Mouse (Mus musculus): ENCODE measurements around the gene Fmnl2. TPM values are rescaled to one million over a fixed set of nuclear protein-coding genes. Genes with fewer than 3 reads are reported as not detected.

Fmnl2 gene
- polyA plus RNA-seq, 1 experiment from 2014 or later: 11.7 TPM

GRCm38 (mm10) chr2:53105408-53105807 is 247.7 kb downstream of the Fmnl2 start:
- Histone ChIP-seq H3K4me1 (no peaks in the 10 kb centered on the region), H3K9me3 (no peaks in the 10 kb centered on the region), H3K4me2 (replicated peaks) (no peak overlapping the region), H3K36me3 (peaks cover 71% of the 10 kb centered on the region), H3K27me3 (no peaks in the 10 kb centered on the region), H3K27ac (replicated peaks) (no peak overlapping the region), H3K9ac (replicated peaks) (no peak overlapping the region), H3K4me3 (no peak overlapping the region)
- ATAC-seq (ENCODE audit: low FRiP score, low read depth): no peak
- WGBS: 93% methylated on average over 10 of the region's 10 CpGs

DNA sequence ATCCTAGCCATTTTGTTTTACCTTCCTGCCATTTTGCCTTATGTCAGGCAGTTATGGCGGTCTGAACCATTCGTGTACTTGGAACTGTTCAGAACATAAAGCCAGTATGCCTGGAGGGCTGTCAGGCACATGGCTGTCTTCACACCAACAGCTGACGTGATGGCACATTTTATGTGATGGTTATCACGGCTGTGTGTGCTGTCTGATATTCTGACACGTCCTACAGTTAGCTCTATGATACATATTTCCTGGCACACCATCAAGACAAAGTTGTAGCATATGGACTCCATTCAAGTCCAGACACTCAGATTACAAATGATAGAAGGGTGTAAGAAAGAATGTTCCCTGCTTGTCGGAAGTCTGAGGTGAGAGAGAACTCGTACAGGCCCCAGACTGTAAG is 248.4 kb downstream of the Fmnl2 start:
- Histone ChIP-seq H3K9ac (replicated peaks) (no peak overlapping the region), H3K27me3 (no peaks in the 10 kb centered on the region), H3K4me1 (no peaks in the 10 kb centered on the region), H3K4me3 (no peak overlapping the region), H3K27ac (replicated peaks) (no peak overlapping the region), H3K9me3 (no peaks in the 10 kb centered on the region), H3K4me2 (replicated peaks) (no peak overlapping the region), H3K36me3 (peaks cover 76% of the 10 kb centered on the region)
- no peak for ATAC-seq (ENCODE audit: low FRiP score, low read depth)
- WGBS: 92% methylated on average over 7 of the region's 7 CpGs

DNA sequence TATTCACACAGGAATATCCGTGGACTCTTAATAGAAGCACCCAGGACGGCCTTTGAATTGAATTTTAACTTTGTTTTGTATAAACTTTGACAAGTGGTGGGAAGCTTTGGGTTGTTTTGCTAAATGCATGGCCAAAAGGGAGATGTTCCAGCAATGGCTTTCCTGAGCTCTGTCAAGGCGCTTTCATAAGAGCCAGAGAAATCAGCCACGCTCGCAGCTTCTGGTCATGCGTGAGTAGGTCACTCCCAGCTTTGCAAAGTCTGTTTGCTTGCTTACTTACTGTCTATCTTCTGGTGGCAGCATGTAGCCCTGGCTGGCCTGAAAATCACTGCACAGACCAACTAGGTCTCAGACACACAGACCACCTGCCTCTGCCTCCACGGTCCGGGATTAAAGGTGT is 248.8 kb downstream of the Fmnl2 start:
- Histone ChIP-seq H3K9me3 (no peaks in the 10 kb centered on the region), H3K4me1 (no peaks in the 10 kb centered on the region), H3K9ac (replicated peaks) (no peak overlapping the region), H3K27me3 (no peaks in the 10 kb centered on the region), H3K27ac (replicated peaks) (no peak overlapping the region), H3K4me2 (replicated peaks) (no peak overlapping the region), H3K36me3 (peaks cover 75% of the 10 kb centered on the region), H3K4me3 (no peak overlapping the region)
- 94% methylated on average over 8 of the region's 8 CpGs for whole genome bisulfite sequencing
- ATAC-seq (ENCODE audit: low FRiP score, low read depth): no peak

- Histone ChIP-seq H3K4me1 (no peaks in the 10 kb centered on the region), H3K36me3 (peaks cover 76% of the 10 kb centered on the region), H3K27me3 (no peaks in the 10 kb centered on the region), H3K27ac (replicated peaks) (no peak overlapping the region), H3K4me2 (replicated peaks) (no peak overlapping the region), H3K9me3 (no peaks in the 10 kb centered on the region), H3K4me3 (no peak overlapping the region), H3K9ac (replicated peaks) (no peak overlapping the region)
- 86% methylated on average over 5 of the region's 5 CpGs for WGBS
- no peak for ATAC-seq (ENCODE audit: low FRiP score, low read depth)
Measured at GRCm38 (mm10) chr2:53108547-53108946, 250.9 kb downstream of the Fmnl2 start.

DNA sequence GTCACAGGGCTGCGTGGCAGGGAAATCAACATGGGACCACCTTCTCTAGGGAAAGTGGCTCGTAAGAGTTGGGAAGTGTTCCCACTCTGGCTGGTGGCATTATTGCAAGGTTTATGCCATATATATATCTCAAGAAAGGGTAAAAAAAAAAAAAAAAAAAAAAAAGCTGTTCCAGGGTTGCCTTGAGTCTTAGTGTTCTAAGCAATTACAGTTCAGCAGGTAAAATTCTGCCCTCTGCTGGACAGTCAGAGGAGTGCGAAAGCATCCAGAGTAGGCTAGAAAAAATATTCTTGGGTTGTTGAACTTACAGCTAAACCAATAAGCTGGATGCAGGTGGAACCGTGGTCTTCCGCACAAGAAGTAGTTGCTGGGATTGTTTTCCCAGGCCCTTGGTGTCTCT is 264.1 kb downstream of the Fmnl2 start:
- no peak for ATAC-seq (ENCODE audit: low FRiP score, low read depth)

DNA sequence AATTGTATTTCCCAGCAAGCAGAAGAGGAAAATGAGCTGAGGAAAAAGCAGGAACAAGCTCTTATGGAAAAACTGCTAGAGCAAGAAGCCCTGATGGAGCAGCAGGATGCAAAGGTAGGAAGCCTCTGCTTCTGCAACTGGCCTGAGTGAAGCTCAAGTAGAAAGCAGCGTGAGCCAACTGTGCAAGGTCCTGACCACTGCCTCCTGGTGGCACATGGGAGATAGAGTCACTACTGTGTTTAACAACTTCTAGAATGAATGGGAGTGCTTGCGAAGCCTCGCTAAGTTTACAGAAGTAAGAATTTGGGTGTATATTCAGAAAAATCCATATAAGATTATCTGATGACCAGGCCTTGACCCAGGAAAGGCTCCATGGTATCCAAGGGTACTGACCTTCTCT is 268.3 kb downstream of the Fmnl2 start:
- Histone ChIP-seq H3K27me3 (no peaks in the 10 kb centered on the region), H3K9ac (replicated peaks) (no peak overlapping the region), H3K27ac (replicated peaks) (no peak overlapping the region), H3K4me1 (no peaks in the 10 kb centered on the region), H3K4me2 (replicated peaks) (no peak overlapping the region), H3K36me3 (peaks cover 59% of the 10 kb centered on the region), H3K4me3 (no peak overlapping the region), H3K9me3 (no peaks in the 10 kb centered on the region)
- ATAC-seq (ENCODE audit: low FRiP score, low read depth): no peak
- 85% methylated on average over 3 of the region's 3 CpGs for WGBS

More for the DNA sequence above, 264.1 kb downstream of the Fmnl2 start:
- Histone ChIP-seq H3K4me2 (replicated peaks) (no peak overlapping the region), H3K4me3 (no peak overlapping the region), H3K27me3 (no peaks in the 10 kb centered on the region), H3K9ac (replicated peaks) (no peak overlapping the region), H3K27ac (replicated peaks) (no peak overlapping the region), H3K9me3 (no peaks in the 10 kb centered on the region), H3K4me1 (no peaks in the 10 kb centered on the region), H3K36me3 (peaks cover 66% of the 10 kb centered on the region)
- 66% methylated on average over 5 of the region's 5 CpGs for WGBS

- peaks cover 48% of the 10 kb centered on the region for H3K36me3 ChIP-seq
- no peaks in the 10 kb centered on the region for H3K4me1 ChIP-seq
Measured at GRCm38 (mm10) chr2:53129070-53129469, 271.4 kb downstream of the Fmnl2 start.

DNA sequence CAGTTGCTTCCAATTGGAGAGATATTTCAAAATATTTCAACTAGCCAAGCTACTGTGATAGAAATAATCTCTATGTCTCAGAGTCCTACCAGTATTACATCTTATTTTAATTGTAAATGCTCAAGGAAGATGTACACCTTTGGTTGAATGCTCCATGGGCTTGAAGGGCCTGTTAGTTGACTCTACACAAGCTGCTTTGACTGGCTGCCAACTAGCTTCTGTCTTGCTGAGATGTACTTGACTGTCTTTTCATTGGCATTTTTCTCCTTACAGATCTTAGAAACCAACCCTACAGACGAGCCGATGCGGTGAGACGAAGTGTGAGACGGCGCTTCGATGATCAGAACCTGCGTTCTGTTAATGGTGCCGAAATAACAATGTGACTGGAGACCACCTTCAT is 273.9 kb downstream of the Fmnl2 start:
- no peak for ATAC-seq (ENCODE audit: low FRiP score, low read depth)
- Histone ChIP-seq H3K9me3 (no peaks in the 10 kb centered on the region), H3K27ac (replicated peaks) (no peak overlapping the region), H3K4me3 (no peak overlapping the region), H3K27me3 (no peaks in the 10 kb centered on the region), H3K36me3 (peaks cover 44% of the 10 kb centered on the region), H3K9ac (replicated peaks) (no peak overlapping the region), H3K4me1 (no peaks in the 10 kb centered on the region), H3K4me2 (replicated peaks) (no peak overlapping the region)
- WGBS: 96% methylated on average over 9 of the region's 9 CpGs

More at GRCm38 (mm10) chr2:53129070-53129469, 271.4 kb downstream of the Fmnl2 start:
- Histone ChIP-seq H3K27ac (replicated peaks) (no peak overlapping the region), H3K4me3 (no peak overlapping the region), H3K9ac (replicated peaks) (no peak overlapping the region), H3K4me2 (replicated peaks) (no peak overlapping the region), H3K27me3 (no peaks in the 10 kb centered on the region), H3K9me3 (no peaks in the 10 kb centered on the region)
- no peak for ATAC-seq (ENCODE audit: low FRiP score, low read depth)
- 91% methylated on average over 6 of the region's 6 CpGs for WGBS

GRCm38 (mm10) chr2:53146852-53147251 is 289.2 kb downstream of the Fmnl2 start:
- Histone ChIP-seq H3K27me3 (no peaks in the 10 kb centered on the region), H3K4me3 (no peak overlapping the region), H3K27ac (replicated peaks) (no peak overlapping the region), H3K9me3 (no peaks in the 10 kb centered on the region), H3K4me2 (replicated peaks) (no peak overlapping the region), H3K9ac (replicated peaks) (no peak overlapping the region), H3K4me1 (no peaks in the 10 kb centered on the region), H3K36me3 (peaks cover 45% of the 10 kb centered on the region)
- no peak for ATAC-seq (ENCODE audit: low FRiP score, low read depth)

- no peaks in the 10 kb centered on the region for H3K4me1 ChIP-seq
- no peak overlapping the region for H3K9ac ChIP-seq (replicated peaks)
- no peak for ATAC-seq (ENCODE audit: low FRiP score, low read depth)
Measured at GRCm38 (mm10) chr2:53173966-53174365, 316.3 kb downstream of the Fmnl2 start.

DNA sequence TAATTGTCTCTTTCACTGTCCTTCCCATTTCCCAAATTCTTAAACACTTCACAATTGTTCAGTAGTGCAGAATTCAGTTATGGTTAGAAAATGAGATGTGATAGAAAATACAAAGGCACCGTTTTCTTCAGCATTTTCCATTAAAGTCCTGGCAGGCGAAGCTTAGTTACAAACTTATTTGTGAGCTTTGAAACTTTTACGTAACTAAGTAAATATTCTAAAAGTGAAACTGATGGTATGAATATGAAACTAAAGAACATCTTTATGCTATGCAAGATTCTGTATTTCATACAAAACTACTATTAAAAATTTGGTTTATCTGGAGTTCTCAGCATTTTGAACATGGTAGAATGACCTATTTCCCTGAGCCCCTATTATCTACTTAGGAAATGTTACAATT is 321.3 kb downstream of the Fmnl2 start:
- Histone ChIP-seq H3K4me1 (no peaks in the 10 kb centered on the region; the same call in 1 of the 2 replicates), H3K27me3 (no peaks in the 10 kb centered on the region), H3K4me2 (replicated peaks) (no peak overlapping the region), H3K9ac (replicated peaks) (no peak overlapping the region), H3K36me3 (peaks cover 19% of the 10 kb centered on the region), H3K9me3 (no peaks in the 10 kb centered on the region), H3K27ac (replicated peaks) (no peak overlapping the region), H3K4me3 (no peak overlapping the region)
- ATAC-seq (ENCODE audit: low FRiP score, low read depth): no peak
- 86% methylated on average over 3 of the region's 3 CpGs for WGBS

More at GRCm38 (mm10) chr2:53173966-53174365, 316.3 kb downstream of the Fmnl2 start:
- H3K4me2 ChIP-seq (replicated peaks): no peak overlapping the region
- H3K9me3 ChIP-seq: no peaks in the 10 kb centered on the region
- no peak overlapping the region for H3K27ac ChIP-seq (replicated peaks)
- H3K36me3 ChIP-seq: peaks cover 24% of the 10 kb centered on the region
- no peaks in the 10 kb centered on the region for H3K27me3 ChIP-seq
- no peak overlapping the region for H3K4me3 ChIP-seq

- H3K4me2 ChIP-seq (replicated peaks): no peak overlapping the region
- peaks cover 15% of the 10 kb centered on the region for H3K36me3 ChIP-seq
- ATAC-seq (ENCODE audit: low FRiP score, low read depth): no peak
- H3K4me1 ChIP-seq: no peaks in the 10 kb centered on the region; the same call in 1 of the 2 replicates
- no peak overlapping the region for H3K9ac ChIP-seq (replicated peaks)
- no peaks in the 10 kb centered on the region for H3K27me3 ChIP-seq
- no peak overlapping the region for H3K27ac ChIP-seq (replicated peaks)
- H3K4me3 ChIP-seq: no peak overlapping the region
- no peaks in the 10 kb centered on the region for H3K9me3 ChIP-seq
Measured at GRCm38 (mm10) chr2:53179876-53180275, 322.2 kb downstream of the Fmnl2 start.

Data from midbrain, embryonic 12.5 days (tissue).